Mouse (Mus musculus): ENCODE measurements around the gene Ptpn6.

Gene Ptpn6

GRCm38 (mm10) chr6:124755831-124756595, 17.5 kb upstream of the Ptpn6 start, which contains the start of the genes Gm45234 and Atn1:
Gm45234 (minus strand) TSS chr6:124756021.
Atn1 (minus strand) TSS chr6:124756524.
- no peak for DNase-seq (ENCODE audit: low spot score in 2 of 2)

DNA sequence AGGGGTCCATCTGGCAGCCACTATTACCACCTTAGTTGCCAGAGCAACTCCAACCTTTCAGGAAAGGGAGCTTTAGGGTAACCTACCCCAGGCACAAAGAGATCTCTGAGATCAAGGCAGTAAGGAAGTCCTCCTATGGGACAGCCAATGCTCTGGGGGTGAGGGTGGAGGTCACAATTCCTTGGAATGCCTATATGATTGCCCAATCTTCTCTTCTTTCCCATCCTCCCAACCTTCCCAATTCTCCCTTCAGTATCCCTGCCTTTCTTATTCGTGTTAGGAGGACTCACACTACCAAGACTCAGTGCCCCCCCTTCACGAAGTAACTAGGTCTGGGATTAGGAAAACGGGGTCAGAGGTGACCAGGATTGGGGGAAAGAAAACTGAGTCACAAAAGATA, 16.8 kb upstream of the Ptpn6 start:
- no peak for DNase-seq (ENCODE audit: low spot score in 2 of 2)

- no peak for DNase-seq (ENCODE audit: low spot score in 2 of 2)
Observed at GRCm38 (mm10) chr6:124753861-124754260, 15.3 kb upstream of the Ptpn6 start.

DNA sequence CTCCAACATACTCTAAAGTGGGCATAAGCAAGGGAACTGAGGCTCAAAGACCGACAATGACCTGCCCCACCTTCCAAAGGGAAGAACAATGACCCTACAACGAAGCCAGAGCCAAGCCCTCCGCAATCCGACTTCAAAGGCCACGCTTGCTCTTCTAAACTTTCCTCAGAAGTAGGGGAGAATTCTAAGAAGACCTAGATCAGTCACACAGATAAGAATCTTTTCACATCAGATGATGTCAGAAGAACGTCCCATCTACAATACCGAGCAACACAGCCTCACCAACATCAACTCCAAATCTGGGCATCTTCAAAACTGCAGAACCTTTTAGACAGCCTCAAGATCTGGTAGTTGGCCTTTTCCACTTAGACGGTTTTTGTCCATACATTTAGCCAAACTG, 11.9 kb upstream of the Ptpn6 start:
- no peak for DNase-seq (ENCODE audit: low spot score in 2 of 2)

DNA sequence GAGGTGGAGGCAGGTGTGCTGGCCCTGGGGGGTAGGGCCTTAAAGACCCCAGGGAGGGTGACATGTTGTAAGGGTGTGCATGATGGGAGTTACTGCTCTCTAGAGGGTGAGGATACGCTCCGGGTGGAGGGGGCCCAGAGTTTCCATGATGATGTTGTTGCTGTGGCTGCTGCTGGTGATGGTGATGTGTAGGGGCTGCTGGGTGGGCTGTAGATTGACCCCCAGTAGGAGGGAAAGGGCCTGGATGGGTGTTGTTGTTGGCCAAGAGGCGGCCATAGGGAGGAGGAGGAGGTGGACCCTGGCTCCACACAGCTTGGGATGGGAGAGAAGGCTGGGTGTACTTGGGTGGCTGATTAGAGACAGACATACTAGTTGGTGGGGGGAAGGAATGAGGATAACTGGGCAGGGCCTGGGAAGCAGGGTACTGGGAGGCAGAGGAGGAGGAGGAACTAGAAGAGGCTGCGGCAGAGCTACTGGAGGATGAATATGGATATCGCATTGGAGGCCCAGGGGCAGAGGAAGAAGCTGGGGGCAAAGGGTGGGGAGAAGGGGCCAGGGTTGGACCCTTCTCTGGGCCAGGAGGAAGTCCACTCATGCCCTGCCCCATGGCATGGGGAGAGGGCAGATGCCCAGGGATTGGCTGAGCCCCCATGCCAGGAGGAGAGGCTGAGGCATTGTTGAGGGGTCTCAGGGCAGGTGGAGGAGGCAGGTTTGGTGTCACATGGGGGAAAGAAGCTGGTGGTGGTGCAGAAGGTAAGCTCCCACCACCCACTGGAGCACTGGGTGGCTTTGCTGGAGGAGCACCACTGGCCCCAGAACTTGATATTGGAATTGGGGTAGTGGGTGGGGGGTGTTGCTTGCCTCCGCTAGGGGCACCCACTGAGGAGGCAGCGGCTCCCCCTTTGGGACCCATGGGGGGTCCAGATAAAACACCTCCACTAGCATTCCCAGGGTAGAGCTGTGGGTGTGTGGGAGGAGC, 8.4 kb upstream of the Ptpn6 start:
- no peak for DNase-seq (ENCODE audit: low spot score in 2 of 2)

- no peak for DNase-seq (ENCODE audit: low spot score in 2 of 2)
Observed at GRCm38 (mm10) chr6:124746296-124746605, 7.7 kb upstream of the Ptpn6 start.

GRCm38 (mm10) chr6:124745490-124746295, 7.2 kb upstream of the Ptpn6 start:
- peak; percentile 86 to 94 for DNase-seq (ENCODE audit: low spot score in 2 of 2)

DNA sequence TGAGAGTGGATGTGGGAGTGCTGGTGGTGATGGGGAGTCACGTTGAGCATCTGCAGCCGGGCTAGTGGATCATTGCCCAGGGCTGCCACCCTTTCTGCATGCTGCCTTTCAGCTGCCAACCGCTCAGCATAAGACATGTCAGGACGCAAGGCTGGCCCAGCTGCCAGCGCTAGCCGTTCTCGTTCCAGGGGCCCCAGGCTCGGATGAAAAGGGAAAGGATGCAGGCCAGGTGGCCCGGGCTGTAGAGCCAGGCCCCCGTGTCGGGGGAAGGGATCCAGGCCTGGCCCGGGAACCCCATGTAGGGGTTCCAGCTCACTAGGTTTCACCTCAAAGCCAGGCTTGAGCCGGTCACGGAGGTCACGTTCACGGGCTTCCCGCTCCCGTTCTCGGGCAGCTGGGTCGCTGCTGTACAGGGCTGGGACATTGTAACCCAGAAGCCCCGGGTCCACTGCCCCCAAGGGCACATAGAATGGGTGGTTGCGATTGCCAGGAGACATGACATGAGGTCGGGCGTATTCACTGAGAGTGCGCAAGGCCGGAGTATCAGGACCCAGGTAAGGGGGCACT, 6.3 kb upstream of the Ptpn6 start:
- DNase-seq (ENCODE audit: low spot score in 2 of 2): no peak

GRCm38 (mm10) chr6:124743647-124744046, 5.1 kb upstream of the Ptpn6 start:
- DNase-seq (ENCODE audit: low spot score in 2 of 2): no peak

- DNase-seq (ENCODE audit: low spot score in 2 of 2): no peak
Observed at GRCm38 (mm10) chr6:124742839-124743514, 4.5 kb upstream of the Ptpn6 start.

- DNase-seq (ENCODE audit: low spot score in 2 of 2): no peak
Observed at GRCm38 (mm10) chr6:124741842-124742241, 3.3 kb upstream of the Ptpn6 start.

DNA sequence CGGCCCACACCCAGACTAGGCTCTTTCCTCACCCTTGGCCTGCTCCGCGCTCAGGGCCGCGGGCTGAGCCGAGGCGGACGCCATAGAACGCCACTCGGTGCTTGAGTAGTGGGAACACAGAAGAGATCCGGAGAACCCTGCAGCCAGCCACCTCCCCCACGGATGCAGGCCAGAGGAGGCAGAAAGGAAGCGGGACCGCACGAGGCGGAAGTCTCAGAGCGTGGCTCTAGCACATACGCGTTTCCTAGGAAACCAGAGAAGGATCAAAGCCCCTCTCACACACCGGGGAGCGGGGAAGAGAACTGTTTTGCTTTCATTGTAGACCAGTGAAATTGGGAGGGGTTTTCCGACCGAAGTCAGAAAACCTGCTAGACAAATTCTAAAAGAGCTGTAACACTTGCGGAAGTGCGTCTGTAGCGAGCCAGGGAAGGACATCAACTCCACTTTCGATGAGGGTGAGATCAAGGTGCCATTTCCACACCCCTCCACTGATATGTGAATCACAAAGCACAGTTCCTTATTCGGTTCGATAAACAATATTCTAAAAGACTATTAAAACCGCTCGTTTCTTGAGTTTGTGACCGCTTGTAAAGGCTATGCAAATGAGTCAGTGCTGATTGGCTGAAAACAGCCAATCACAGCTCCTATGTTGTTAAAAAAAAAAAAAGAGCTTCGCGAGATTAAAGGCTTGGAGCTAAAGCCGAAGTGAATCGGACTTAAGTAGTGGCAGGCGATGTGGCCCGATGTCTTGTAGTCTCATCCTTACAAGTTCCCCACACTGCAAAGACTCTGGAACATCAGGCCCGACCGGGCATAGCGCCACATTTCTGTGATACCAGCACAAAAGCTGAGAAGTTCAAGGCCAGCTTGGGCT, 2.6 kb upstream of the Ptpn6 start, which contains the start of gene Grcc10:
Gene Grcc10, minus strand, starts transcription at position 487 of the 874 bp plus-strand sequence.
- DNase-seq (ENCODE audit: low spot score in 2 of 2): peak; percentile 70 to 80

GRCm38 (mm10) chr6:124740211-124740887, 1.8 kb upstream of the Ptpn6 start:
- peak; percentile 43 to 53 for DNase-seq (ENCODE audit: low spot score in 2 of 2)

DNA sequence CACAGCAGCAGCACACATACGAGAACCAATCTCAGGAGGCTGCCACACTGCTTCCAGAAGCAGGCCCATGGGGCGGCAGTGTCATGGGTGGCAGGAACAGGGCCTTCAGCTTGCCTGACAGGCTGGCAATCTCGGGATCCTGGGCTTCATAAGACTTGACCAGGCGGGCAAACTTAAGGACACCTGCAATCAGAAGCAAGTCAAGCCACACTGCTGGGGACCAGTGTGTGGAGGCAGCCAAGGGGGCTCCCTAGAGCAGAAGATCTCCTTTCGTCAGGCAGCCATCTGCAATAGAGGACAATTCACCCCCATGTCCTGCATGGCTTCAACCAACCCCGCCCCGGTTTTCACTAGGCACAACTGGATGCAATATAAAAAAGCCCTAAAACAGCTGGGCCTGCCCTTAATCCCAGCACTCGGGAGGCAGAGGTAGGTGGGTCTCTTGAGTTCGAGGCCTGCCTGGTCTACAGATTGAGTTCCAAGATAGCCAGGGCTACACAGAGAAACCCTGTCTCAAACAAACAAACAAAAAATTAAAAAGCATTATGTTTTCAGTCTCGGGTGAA, 800 bp upstream of the Ptpn6 start:
- DNase-seq (ENCODE audit: low spot score in 2 of 2): no peak

GRCm38 (mm10) chr6:124737040-124737439, 1.5 kb downstream of the Ptpn6 start:
- no peak for DNase-seq (ENCODE audit: low spot score in 2 of 2)

DNA sequence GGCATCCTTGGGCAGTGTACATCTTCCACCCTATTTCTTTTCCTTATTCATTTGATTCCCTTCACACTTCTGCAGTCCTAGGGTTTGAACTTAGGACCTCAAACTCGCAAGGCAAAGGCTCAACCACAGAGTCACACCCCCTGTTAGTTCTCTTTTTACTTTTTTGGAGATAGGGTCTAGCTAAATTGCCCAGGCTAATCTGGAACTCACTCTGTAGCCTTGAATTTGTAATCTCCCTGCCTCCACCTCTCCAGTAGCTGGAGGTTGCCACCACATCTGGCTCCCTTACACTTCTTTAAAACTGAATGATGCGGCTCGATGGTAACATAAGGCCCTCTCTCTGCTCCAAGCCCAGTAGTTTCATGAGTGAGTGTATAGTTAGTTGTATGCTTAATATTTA, 4.1 kb downstream of the Ptpn6 start:
- DNase-seq (ENCODE audit: low spot score in 2 of 2): no peak

- peak; percentile 71 to 80 for DNase-seq (ENCODE audit: low spot score in 2 of 2)
Observed at GRCm38 (mm10) chr6:124732476-124733370, 5.8 kb downstream of the Ptpn6 start.

GRCm38 (mm10) chr6:124731038-124731437, 7.5 kb downstream of the Ptpn6 start:
- no peak for DNase-seq (ENCODE audit: low spot score in 2 of 2)

Measured in spleen, postnatal 14 days (tissue).